Mouse (Mus musculus) MN1 (cell line): Measurements from ENCODE around the gene Dhx35.
A peak's percentile ranks its signal among the peaks of the same experiment; 100 is the strongest.

Experiments
- DNase-seq: peaks from one replicate; pipeline ENCODE4 v3.0.0-alpha.2; 2016; ENCODE audit warnings: low spot score

Gene Dhx35

GRCm38 (mm10) chr2:158803575-158803974 lies 9.0 kb downstream of the Dhx35 start:
- DNase-seq, result no peak

DNA sequence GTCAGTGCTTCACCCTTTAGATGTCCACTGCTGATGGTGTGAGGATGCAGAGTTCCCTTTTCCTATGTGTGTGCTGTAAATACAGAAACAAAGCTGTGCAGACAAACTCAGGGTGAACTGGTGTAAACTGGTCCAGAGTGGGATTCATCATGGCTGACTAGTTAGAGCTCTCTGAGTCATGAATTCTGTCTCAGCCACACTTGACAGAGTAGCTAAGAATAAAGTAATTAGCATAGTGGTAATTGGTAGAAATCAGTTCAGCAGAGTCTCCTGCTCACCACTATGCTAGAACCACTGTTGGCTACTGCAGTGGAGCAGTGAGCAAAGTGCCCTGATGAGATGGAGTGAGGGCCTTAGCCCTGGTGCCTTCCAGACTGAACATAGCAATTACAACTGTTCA lies 21.1 kb downstream of the Dhx35 start:
- no peak for DNase-seq

DNA sequence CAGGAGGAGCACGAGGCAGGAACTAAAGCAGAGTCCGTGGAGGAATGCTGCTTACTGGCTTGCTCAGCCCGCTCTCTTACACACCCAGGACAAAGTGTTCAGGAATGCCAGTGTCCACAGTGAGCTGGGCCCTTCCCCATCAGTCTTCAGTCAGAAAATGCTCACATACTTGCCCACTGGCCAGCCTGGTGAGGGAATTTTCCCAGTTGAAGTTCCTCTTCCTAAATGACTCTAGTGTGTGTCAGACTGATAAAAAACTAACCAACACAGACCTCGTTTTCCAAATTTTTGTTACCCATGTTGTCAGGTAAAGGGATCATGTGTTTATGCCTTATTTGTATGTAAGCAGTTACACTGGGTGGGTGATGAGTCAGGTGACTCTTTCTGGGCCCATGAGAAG lies 21.6 kb downstream of the Dhx35 start:
- no peak for DNase-seq

DNA sequence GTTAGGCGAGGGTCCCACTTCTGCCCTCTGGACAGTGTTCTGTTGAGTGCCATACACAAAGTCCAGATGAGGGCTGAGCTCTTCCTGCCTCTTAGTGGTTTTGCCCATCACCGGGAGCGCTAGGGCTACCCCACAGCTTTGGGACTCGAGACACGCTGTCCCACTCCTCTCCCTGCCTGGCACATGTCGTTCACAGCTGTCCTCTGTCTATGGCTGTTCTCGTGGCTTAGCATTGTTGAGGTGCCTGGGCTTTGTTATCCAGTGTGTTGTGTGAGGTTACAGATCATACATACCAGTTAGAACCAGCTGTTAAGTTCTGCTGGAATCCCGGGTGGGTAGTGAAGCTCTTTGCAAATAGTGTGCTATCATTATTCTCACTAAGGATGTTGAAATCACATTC lies 23.1 kb downstream of the Dhx35 start:
- no peak for DNase-seq

GRCm38 (mm10) chr2:158828124-158828523 lies 33.5 kb downstream of the Dhx35 start:
- no peak for DNase-seq

- DNase-seq, result no peak
These were observed 35.1 kb downstream of the Dhx35 start for GRCm38 (mm10) chr2:158829746-158830145.

DNA sequence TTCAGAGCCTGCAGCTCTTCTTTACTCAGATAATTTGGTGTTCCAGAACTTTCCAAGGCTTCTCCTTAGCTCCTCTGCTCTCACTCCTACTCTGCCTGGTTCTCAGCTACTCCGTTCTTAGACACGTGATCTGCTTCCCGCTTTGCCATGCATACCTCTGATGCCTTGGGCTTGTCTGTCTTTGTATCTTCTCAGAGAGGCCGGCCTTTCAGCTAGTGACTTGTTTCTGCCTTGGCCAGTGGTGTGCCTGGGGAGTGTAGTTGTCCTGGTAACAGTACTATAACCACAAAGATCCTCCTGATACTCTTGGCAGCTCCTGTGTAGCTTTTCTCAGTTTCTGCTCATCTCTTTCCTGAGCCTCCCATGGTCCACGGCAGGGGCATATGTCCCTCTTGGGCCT lies 38.6 kb downstream of the Dhx35 start:
- DNase-seq, result no peak

DNA sequence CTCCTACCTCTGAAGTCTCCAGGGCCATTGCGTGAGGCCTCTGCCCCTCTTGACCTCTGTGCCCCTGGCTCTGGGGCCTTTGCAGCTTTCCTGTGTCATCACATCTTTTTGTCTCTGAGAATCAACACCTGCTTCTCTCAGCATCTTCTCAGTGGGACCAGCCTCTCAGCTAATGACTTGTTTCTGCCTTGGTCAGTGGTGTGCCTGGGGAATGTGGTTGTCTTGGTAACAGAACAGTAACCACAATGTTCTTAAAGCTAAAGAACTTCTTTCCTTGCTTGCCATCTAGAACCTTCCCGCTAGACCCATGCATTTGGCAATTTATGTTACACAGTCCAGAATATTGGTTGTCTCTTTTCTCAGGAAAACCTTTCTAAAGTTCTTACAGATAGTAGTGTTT lies 39.0 kb downstream of the Dhx35 start:
- DNase-seq, result peak; percentile 37

DNA sequence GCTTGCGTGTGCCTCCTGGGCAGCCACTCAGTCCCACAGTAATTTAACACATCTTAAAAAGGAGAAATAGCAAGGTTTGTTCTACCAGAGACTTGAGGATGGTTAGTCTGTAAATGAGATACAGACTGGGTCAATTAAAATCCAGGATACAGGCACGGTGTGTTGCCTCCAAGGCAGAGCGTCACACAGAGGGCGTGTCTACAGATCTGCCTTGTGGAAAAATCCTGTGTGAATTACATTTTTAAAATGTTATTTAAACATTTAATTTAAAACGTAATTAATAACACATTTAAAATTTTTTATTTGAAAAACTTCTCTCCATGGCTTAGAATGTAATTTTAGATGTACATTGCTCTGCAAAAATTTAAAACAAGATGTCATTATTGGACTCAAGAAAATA lies 48.7 kb downstream of the Dhx35 start:
- no peak for DNase-seq

- no peak for DNase-seq
These were observed 50.4 kb downstream of the Dhx35 start for GRCm38 (mm10) chr2:158845031-158845430.

DNA sequence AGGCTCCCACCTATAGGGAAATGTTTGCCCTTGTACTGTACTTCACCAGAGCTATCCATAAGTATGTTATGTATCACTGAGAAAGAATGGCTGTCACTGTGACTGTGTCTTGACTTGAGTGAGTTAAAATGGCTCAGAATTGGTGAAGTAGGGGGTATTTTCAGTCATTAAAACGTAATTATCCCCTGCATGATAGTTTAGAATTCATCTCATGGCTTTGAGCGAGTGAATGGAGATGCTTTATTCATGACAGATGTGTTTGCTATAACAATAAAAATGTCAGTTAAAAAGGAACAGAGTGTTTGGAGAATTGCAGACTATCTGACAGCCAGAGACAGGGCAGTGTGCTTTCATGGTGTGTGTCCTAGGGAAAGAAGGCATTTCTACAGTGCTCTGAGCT lies 51.6 kb downstream of the Dhx35 start:
- no peak for DNase-seq

- no peak for DNase-seq
These were observed 53.4 kb downstream of the Dhx35 start for GRCm38 (mm10) chr2:158847991-158848390.

DNA sequence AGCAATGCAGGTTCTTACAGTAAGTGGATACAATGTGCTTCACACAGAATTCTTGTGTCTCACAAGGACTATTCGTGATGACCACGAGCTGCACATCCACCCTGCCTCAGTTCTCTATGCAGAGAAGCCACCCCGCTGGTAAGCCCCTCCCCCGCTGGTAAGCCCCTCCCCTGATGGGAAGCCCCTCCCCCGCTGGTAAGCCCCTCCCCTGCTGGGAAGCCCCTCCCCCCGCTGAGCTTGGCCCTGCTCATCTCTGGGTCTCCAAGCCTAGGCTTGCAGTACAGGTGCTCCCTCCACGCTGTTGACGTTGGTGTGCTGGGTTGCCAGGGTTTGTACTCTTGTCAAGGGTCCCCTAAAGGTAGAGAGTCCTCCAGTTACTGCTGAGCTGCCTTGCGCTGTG lies 54.8 kb downstream of the Dhx35 start:
- DNase-seq, result no peak

GRCm38 (mm10) chr2:158852579-158852978 lies 58.0 kb downstream of the Dhx35 start:
- DNase-seq, result peak; percentile 21

- DNase-seq, result no peak
These were observed 62.4 kb downstream of the Dhx35 start for GRCm38 (mm10) chr2:158856896-158857499.

DNA sequence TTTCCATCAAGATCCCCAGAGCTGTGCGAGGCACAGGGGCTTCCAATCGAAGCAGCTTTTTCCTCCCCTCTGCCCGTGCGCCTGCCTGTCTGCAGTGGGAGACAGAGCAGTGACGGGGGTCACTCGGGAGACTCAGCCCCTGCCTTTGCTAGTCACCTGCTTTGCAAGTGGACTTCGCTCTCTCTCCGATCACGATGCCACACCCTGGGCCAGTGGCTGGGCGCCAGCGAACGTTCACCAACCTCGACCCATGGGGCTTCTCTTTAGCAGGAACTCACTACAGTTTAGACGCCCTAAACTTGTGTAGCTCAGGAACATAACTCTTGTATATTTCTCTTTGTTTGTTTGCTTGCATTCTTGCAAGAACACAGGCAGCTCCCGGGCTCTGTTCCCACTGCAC lies 63.0 kb downstream of the Dhx35 start:
- DNase-seq, result no peak

GRCm38 (mm10) chr2:158861115-158861514 lies 66.5 kb downstream of the Dhx35 start:
- no peak for DNase-seq

GRCm38 (mm10) chr2:158863341-158864125 lies 68.9 kb downstream of the Dhx35 start:
- peak; percentile 70 for DNase-seq

- DNase-seq, result no peak
These were observed 69.5 kb downstream of the Dhx35 start for GRCm38 (mm10) chr2:158864126-158864458.

- peak; percentile 69 for DNase-seq
These were observed 70.8 kb downstream of the Dhx35 start for GRCm38 (mm10) chr2:158865358-158865757.

DNA sequence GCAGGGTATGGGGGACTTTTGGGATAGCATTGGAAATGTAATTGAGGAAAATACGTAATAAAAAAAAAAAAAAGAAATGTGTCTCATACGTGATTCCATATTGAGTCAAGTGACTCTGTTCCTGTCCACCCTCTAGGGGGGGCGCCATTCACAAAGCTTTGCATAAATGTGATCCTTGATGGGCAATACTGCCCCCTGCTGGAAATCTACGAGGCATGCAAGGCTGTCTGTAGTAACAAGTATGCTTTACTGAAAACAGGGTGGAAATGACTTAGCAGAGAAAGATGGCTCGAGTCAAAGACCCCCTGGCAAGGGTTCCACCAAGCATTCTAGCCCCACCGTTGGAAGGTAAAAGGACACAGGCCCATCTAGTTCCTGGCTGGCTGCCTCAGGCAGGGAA lies 92.0 kb downstream of the Dhx35 start:
- DNase-seq, result no peak

DNA sequence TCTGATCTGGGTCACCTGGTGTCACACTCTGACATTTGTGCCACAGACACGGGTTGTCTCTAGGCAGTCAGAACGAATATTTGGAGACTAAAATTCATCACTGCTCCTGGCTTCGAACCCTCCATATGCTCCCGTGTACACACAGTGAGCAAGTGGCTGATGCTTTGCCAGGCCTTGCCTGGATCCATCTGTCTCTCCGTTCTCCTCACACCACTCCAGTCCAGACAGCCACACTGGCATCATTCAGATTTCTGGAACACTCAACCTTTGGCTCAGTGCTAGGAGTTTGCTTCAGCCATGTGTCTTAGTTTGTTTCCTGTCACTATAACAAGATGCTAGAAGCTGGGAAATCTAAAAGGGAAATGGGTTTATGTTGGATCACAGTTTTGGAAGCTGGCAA lies 93.9 kb downstream of the Dhx35 start:
- no peak for DNase-seq

DNA sequence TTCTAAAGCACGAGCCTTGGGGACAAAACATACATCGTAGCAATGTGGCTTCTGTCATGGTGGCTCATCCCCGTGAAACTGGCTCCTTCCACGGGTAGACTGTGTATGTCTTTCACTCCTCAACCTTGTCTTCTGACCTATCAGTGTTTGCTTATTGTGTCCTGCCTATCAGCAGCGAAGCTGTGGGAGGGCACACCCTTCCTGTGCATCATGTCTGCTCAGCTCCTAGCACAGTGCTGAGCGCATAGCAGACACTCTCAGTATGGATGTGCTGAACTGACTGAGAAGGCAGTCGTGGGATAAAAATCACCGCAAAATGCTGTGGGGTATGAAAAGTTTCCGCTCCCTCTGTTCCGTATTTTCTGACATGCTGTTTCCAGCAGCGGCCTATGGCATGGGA lies 94.6 kb downstream of the Dhx35 start:
- DNase-seq, result no peak

- DNase-seq, result no peak
These were observed 96.7 kb downstream of the Dhx35 start for GRCm38 (mm10) chr2:158891319-158891718.
